Mouse (Mus musculus): ENCODE measurements around the gene Secisbp2l. TPM values are rescaled to one million over a fixed set of nuclear protein-coding genes. Genes with fewer than 3 reads are reported as not detected.

The Secisbp2l gene
- polyA plus RNA-seq, 2 experiments: 2.5 to 3.7 TPM

DNA sequence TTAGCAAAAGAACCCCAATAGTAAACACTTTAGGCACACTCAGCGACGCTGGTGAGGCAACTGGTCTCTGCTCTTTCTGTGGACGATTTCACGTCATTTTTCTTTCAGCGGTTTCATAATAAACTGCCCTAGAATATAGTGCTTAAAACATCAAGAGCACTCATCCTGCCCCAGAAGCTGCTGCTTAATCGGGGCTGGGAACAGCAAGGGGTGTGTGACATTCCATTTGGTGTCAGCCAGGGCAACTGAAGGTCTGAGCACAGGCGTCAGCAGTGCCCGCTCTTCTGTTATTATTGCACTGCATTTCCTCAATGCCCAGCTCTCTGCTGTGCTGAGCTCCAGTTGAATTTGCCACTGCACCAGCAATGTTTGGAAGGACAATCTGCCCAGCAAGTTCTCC is 18.4 kb upstream of the Secisbp2l start:
- Histone ChIP-seq H3K9me3 (ENCODE audit: control insufficient read depth, low read length) (no peaks in the 10 kb centered on the region), H3K4me1 (replicated peaks; ENCODE audit: control insufficient read depth in 2 of 2, insufficient read depth in 2 of 2, low read length in 1 of 2) (no peaks in the 10 kb centered on the region), H3K4me3 (ENCODE audit: insufficient read depth in 1 of 2, low read depth in 2 of 2, low read length in 2 of 2) (no peak overlapping the region), H3K27me3 (ENCODE audit: control insufficient read depth, insufficient read depth, low read length) (no peaks in the 10 kb centered on the region), H3K9ac (replicated peaks) (no peak overlapping the region), H3K27ac (no peak overlapping the region), H3K4me2 (ENCODE audit: low read depth) (no peak overlapping the region), H3K36me3 (replicated peaks; ENCODE audit: control insufficient read depth, insufficient read depth, low read depth) (no peaks in the 10 kb centered on the region)
- no peak for DNase-seq (ENCODE audit: low read depth in 3 of 3, low spot score in 3 of 3)
- ATAC-seq (ENCODE audit: insufficient read depth): no peak
- WGBS (ENCODE audit: insufficient replicate concordance): 59% methylated on average over 8 of the region's 8 CpGs
- TF ChIP-seq CTCF (IDR thresholded peaks at IDR 0.05; ENCODE audit: low read depth) (no peak), EP300 (IDR thresholded peaks at IDR 0.05; ENCODE audit: low read depth) (no peak)

DNA sequence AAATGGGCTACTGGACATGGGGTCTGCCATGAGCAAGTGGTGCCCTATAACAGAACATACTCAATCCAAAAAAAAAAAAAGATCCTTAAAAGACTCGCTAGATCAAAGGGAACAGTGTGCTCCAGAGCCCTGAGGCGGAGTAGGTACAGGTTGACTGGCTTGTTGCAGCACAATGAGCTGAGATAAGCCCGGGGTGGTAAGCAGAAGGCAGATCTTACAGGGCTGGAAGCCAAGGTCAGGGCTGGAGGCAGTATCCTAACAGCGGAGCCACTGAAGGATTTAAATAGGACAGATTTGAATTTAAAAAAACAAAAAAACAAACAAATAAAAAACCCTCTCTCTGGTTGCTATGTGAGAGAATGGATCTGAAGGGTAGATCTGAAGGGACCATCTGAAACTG is 17.8 kb upstream of the Secisbp2l start:
- ATAC-seq (ENCODE audit: insufficient read depth) (no peak), DNase-seq (ENCODE audit: low read depth in 3 of 3, low spot score in 3 of 3) (no peak)
- no peaks in the 10 kb centered on the region for H3K4me1 ChIP-seq (replicated peaks; ENCODE audit: control insufficient read depth in 2 of 2, insufficient read depth in 2 of 2, low read length in 1 of 2)
- H3K36me3 ChIP-seq (replicated peaks; ENCODE audit: control insufficient read depth, insufficient read depth, low read depth): no peaks in the 10 kb centered on the region
- no peaks in the 10 kb centered on the region for H3K9me3 ChIP-seq (ENCODE audit: control insufficient read depth, low read length)
- no peak overlapping the region for H3K4me2 ChIP-seq (ENCODE audit: low read depth)
- H3K27ac ChIP-seq: no peak overlapping the region
- no peak for TF ChIP-seq EP300 (IDR thresholded peaks at IDR 0.05; ENCODE audit: low read depth)
- TF ChIP-seq CTCF (IDR thresholded peaks at IDR 0.05; ENCODE audit: low read depth): no peak
- H3K9ac ChIP-seq (replicated peaks): no peak overlapping the region
- H3K27me3 ChIP-seq (ENCODE audit: control insufficient read depth, insufficient read depth, low read length): no peaks in the 10 kb centered on the region
- 41% methylated on average over 4 of the region's 4 CpGs for WGBS (ENCODE audit: insufficient replicate concordance)
- no peak overlapping the region for H3K4me3 ChIP-seq (ENCODE audit: insufficient read depth in 1 of 2, low read depth in 2 of 2, low read length in 2 of 2)

DNA sequence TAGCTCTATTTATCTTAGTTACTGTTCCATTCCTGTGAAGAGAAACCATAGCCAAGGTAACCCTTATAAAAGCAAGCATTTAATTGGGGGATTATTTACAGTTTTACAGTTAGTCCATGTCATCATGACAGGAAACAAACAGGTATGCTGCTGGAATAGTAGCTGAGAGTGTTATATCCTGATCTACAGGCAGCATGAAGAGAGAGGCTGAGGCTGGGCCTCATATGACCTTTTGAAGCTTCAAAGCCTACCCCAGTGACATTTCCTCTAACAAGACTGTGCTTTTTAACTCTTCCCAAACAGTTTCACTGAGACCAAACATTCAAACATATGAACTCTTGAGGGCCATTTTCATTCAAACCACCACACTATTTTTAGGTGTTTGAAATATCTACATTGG is 15.2 kb upstream of the Secisbp2l start:
- H3K4me3 ChIP-seq (ENCODE audit: insufficient read depth in 1 of 2, low read depth in 2 of 2, low read length in 2 of 2): no peak overlapping the region
- TF ChIP-seq CTCF (IDR thresholded peaks at IDR 0.05; ENCODE audit: low read depth) (no peak), EP300 (IDR thresholded peaks at IDR 0.05; ENCODE audit: low read depth) (no peak)
- no peak for DNase-seq (ENCODE audit: low read depth in 3 of 3, low spot score in 3 of 3)
- H3K9ac ChIP-seq (replicated peaks): no peak overlapping the region
- ATAC-seq (ENCODE audit: insufficient read depth): no peak
- no peaks in the 10 kb centered on the region for H3K27me3 ChIP-seq (ENCODE audit: control insufficient read depth, insufficient read depth, low read length)
- no peak overlapping the region for H3K4me2 ChIP-seq (ENCODE audit: low read depth)
- no peak overlapping the region for H3K27ac ChIP-seq
- no peaks in the 10 kb centered on the region for H3K9me3 ChIP-seq (ENCODE audit: control insufficient read depth, low read length)
- H3K36me3 ChIP-seq (replicated peaks; ENCODE audit: control insufficient read depth, insufficient read depth, low read depth): no peaks in the 10 kb centered on the region
- no peaks in the 10 kb centered on the region for H3K4me1 ChIP-seq (replicated peaks; ENCODE audit: control insufficient read depth in 2 of 2, insufficient read depth in 2 of 2, low read length in 1 of 2)

DNA sequence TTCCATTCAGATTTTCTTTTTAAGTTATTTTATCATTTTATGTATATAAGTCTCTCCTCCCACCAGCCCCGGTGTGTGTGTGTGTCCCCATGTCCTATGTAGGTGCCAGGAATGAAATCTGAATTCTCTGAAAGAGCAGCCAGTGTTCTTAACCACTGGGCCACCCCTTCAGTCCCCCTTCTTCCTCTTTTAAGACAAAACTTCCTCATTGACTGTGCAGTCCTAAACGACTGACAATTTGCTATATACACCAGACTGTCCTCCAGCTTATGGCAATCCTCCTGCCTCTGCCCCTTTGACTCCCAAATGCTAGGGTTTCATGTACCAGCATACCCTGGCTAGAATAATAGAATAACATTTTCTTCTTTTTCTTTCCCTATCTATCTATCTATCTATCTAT is 12.4 kb upstream of the Secisbp2l start:
- Histone ChIP-seq H3K27me3 (ENCODE audit: control insufficient read depth, insufficient read depth, low read length) (no peaks in the 10 kb centered on the region), H3K27ac (no peak overlapping the region), H3K4me1 (replicated peaks; ENCODE audit: control insufficient read depth in 2 of 2, insufficient read depth in 2 of 2, low read length in 1 of 2) (peaks cover 0 to 8% of the 10 kb centered on the region in 2 experiments; a peak in 1 of 4 replicates), H3K4me2 (ENCODE audit: low read depth) (no peak overlapping the region), H3K9me3 (ENCODE audit: control insufficient read depth, low read length) (no peaks in the 10 kb centered on the region), H3K4me3 (ENCODE audit: insufficient read depth in 1 of 2, low read depth in 2 of 2, low read length in 2 of 2) (no peak overlapping the region), H3K9ac (replicated peaks) (no peak overlapping the region), H3K36me3 (replicated peaks; ENCODE audit: control insufficient read depth, insufficient read depth, low read depth) (no peaks in the 10 kb centered on the region)
- ATAC-seq (ENCODE audit: insufficient read depth) (no peak), DNase-seq (ENCODE audit: low read depth in 3 of 3, low spot score in 3 of 3) (no peak)
- TF ChIP-seq EP300 (IDR thresholded peaks at IDR 0.05; ENCODE audit: low read depth) (no peak), CTCF (IDR thresholded peaks at IDR 0.05; ENCODE audit: low read depth) (no peak)
- WGBS (ENCODE audit: insufficient replicate concordance): 29% methylated on average over 2 of the region's 2 CpGs

DNA sequence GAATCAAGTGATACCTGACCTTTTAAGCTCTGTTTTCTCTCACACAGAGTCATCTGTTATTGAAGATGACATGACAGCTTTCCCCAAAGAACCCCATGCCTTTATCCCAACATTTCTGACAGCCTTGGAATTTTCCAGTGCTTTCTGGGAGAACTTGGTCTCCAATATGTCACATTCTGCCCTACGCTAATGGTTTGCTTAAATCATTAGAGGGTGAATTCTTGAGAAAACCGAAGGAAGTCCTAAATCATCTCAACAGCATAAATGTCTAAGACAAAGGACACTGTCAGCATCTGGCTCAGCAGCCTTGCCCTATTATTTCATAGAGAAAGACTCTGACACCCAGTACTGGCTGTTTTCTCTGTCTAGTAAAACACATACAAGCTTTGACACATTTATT is 11.5 kb upstream of the Secisbp2l start:
- Histone ChIP-seq H3K27me3 (ENCODE audit: control insufficient read depth, insufficient read depth, low read length) (no peaks in the 10 kb centered on the region), H3K9me3 (ENCODE audit: control insufficient read depth, low read length) (no peaks in the 10 kb centered on the region), H3K9ac (replicated peaks) (no peak overlapping the region), H3K27ac (no peak overlapping the region), H3K4me1 (replicated peaks; ENCODE audit: control insufficient read depth in 2 of 2, insufficient read depth in 2 of 2, low read length in 1 of 2) (peaks cover 0 to 8% of the 10 kb centered on the region in 2 experiments; a peak in 1 of 4 replicates), H3K4me3 (ENCODE audit: insufficient read depth in 1 of 2, low read depth in 2 of 2, low read length in 2 of 2) (no peak overlapping the region), H3K4me2 (ENCODE audit: low read depth) (no peak overlapping the region), H3K36me3 (replicated peaks; ENCODE audit: control insufficient read depth, insufficient read depth, low read depth) (no peaks in the 10 kb centered on the region)
- no peak for TF ChIP-seq CTCF (IDR thresholded peaks at IDR 0.05; ENCODE audit: low read depth)
- no peak for TF ChIP-seq EP300 (IDR thresholded peaks at IDR 0.05; ENCODE audit: low read depth)
- 59% methylated on average over 2 of the region's 2 CpGs for WGBS (ENCODE audit: insufficient replicate concordance)
- no peak for DNase-seq (ENCODE audit: low read depth in 3 of 3, low spot score in 3 of 3)
- ATAC-seq (ENCODE audit: insufficient read depth): no peak
